Mouse (Mus musculus) CD4-positive, CD25-positive, alpha-beta regulatory T cell, adult 4 months (primary cell): ENCODE measurements at regions not wholly inside any gene's neighbourhood (a gene's known extent, or its start where the extent isn't known, plus 50 kb on each side); places are given as distances from the start of the nearest gene placed in this dataset.

Experiments used
- ATAC-seq: one replicate; pipeline ENCODE4 v1.8.0; 2017

- ATAC-seq: no peak
These were observed 165.3 kb upstream of the Smim15 start for GRCm38 (mm10) chr13:107878980-107879379.

DNA sequence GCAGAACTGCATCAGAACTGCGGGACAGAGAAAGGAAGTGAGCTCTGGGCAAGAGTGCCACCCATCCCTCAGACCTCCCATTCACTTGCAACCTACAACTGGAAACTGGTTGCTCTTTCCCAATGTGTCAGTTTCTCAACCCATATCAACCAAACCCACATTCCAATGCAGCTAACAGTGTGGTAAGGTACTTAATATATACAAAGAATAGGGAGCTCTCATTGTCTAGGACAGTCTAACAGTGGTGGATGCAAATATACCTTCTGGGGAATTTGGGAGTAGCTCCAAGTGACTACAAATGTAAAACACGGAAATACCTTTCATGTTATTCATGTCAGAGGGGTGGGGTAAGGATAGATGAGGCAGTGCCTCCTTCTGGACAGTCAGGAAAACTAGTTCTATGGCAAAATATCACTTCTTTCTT, 171.0 kb upstream of the Smim15 start:
- ATAC-seq: no peak

DNA sequence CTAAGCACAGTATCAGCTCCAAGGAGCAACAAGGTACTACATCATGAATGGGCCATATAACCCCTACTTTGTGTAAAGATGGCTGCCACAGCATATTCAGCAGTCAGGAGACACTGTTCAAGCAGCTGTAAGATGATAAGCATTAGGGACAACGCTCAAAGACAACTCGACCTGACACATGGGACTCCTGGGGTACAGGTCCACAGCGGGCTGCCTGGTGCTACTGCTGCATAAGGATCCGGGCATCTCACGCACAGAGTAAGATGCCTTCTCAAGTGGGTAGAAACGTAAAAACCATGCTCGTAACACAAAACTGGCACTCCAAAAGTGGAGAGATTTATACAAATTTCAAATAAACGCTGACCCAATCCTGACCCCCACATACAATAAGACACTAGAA, 171.7 kb upstream of the Smim15 start:
- no peak for ATAC-seq

GRCm38 (mm10) chr13:107872137-107872536, 172.1 kb upstream of the Smim15 start:
- ATAC-seq: no peak

DNA sequence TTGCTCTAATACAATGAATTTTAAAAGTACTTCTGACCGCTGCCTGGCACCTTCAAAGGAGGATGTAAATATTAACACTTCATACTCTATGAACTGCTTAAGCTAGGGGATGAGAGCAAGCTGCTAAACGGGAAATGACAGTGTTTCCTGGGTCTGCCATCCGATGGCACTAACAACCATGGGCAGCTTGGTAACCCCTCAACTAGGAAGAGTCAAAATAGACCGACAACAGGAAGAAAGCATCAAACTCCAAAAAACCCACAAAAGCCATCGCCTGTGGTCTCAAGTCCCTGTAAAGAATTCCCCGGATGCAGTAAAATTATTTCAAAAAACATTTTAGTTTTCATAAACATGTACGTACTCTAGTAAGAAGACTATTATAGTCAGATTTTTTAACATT, 175.3 kb upstream of the Smim15 start:
- peak; percentile 44 for ATAC-seq

- ATAC-seq: no peak
These were observed 177.4 kb upstream of the Smim15 start for GRCm38 (mm10) chr13:107866825-107867224.

DNA sequence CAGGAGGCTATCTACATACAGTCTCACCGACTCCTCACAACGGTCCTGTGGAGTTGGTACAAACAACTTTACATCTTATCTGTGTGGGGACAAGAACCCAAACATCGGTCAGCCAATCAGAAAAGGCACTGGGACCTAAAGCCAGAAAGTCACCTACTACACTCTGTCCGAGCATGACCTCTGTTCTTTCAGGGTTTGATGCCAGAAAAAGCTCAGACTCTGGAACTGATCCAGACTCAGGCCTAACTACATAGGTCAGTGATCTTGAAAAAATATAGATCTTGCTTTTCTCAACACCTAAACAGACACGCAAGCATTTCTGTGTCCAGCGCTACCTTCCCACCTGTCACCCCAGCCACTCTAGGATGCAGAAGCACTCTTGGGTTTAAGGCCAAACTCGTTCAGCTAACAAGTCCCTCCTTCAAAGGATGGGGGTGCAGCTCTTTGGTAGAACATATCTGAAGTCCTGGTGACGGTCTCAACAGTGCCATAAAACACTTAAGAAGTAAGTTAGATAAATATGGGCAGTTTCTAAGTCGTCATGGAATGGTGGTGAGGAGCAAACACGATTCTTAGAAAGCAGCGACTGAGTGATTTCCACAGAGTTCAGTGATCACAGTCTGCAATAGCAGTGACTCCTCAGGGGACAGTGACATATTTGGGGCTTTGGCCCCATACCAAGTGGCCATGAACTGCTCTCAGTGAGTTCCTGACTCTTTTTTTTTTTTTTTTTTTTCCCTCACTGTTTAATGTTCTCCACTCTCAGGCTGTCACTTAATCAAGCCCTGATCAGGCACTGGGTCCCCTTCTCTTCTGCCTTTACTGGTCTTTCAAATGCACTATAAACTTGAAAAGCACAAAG, 181.2 kb upstream of the Smim15 start:
- ATAC-seq: no peak

DNA sequence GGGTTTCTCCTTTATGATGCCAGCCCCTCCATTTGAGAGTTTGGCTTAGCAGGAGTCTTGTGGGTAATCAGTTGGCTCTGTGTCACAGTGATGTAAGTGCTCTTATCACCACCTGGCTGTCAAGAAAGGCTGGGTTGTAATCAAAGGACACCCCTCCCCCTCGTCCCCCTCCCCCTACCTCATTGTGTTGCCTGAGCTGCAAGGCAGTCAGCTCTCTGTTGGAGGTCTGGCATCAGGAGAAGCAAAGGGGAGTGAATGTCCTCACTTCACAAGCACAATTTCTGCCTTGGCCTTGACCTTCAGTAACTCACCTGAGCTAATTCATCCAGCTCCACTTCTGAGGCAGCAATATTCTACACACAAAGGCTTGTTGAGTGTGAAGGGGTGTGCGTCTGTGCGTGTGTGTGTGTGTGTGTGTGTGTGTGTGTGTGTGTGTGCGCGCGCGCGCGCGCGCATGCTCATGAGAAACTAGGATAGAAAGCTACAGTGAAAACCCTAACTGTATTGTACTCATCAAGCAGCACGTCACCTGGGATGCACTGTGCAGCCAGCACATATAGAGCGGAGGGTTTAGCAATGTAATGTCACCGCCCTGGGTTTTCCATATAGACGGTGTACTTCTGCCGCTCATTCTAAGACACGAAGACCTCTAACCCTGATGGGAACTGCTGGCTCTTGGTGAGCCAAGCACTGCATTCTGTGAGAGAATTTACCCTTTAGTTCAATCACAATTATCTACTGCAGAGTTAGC, 182.7 kb upstream of the Smim15 start:
- ATAC-seq: no peak

GRCm38 (mm10) chr13:107857043-107857755, 187.0 kb upstream of the Smim15 start:
- ATAC-seq: peak; percentile 84

GRCm38 (mm10) chr13:107850907-107851560, 193.2 kb upstream of the Smim15 start:
- ATAC-seq: no peak

DNA sequence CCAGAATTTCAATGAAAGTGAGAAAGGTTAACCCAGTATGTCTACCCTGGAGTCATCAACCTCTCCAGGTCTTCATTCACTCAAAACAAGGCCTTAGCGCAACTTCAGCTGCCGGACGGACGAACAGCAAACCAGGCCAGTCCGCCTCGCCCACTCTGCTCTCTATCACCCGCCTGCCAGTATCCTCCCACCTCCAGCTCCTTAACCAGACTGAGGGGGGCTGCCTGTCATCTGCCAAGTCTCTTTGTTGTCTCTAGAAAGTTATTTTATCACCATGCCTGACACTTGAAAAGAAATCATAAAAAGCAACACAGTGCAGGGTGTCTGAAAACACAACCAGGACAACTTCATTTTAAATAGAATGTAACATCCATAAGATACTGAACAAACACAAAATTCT, 195.4 kb upstream of the Smim15 start:
- no peak for ATAC-seq

DNA sequence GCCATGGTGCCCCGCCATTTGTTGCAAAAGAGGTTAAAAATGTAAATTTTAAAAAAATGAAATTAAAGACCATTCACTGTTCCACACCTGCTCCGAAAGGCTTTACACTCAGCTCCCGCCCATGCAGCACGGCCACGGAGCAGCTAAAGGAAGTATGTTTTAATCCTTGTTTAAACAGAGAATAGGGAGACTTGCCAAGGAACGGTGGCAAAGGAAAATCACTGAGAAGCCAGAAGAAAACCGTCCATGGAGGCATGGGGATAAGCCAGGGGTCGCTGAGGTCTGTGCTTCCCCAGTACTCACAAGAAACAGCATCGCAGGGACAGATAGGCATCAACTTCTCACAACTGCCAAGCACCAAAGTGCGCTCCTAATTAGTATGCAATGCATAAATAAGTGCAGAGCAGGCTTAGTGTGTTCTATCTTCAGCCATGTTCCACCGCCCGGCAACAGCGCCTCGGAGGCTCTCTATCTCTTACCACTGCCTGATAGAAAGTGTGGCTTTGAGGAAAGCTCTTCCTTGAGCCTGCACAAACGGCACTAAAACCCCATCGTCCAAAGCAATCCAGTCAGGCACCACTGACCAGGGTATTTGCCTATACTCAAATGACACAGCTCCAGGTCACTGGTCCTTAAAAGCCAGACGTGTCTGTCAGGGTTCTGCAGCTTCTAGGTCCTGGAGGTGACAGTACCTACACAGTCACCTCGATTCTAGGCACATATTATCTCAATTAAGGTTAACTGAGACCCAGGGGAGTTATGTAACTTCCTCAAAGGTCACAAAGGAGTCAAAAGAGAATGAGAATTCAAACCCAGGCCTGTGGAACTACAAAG, 196.8 kb upstream of the Smim15 start:
- no peak for ATAC-seq

DNA sequence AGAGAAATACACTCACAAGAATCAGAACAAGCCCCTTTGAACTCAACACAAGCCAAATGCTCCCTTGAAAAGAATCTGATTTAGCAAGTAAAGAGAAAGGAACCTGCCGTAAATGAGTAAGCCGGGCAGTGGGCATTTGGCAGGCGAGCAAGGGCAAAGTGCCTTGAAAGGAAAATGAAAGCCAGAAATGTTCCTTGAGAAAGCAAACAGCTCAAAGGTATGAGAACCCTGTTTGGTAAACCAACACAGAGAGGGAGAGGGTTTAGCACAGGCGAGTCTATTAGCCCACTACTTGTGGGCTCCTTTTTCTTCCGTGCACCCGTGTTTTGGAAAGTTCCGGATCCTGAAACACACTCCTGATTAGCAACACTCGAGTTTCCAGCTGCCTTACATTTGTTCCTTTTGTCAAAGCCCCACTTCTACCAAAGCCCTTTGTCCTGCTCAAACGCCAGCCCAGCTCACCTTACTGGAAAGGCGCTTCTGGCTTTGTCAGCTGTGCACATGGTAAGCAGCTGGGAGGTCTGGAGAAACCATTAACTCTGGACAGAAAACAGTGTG, 197.5 kb upstream of the Smim15 start:
- ATAC-seq: no peak

GRCm38 (mm10) chr13:107845838-107846237, 198.4 kb upstream of the Smim15 start:
- no peak for ATAC-seq

- ATAC-seq: no peak
These were observed 200.2 kb upstream of the Smim15 start for GRCm38 (mm10) chr13:107844085-107844484.

DNA sequence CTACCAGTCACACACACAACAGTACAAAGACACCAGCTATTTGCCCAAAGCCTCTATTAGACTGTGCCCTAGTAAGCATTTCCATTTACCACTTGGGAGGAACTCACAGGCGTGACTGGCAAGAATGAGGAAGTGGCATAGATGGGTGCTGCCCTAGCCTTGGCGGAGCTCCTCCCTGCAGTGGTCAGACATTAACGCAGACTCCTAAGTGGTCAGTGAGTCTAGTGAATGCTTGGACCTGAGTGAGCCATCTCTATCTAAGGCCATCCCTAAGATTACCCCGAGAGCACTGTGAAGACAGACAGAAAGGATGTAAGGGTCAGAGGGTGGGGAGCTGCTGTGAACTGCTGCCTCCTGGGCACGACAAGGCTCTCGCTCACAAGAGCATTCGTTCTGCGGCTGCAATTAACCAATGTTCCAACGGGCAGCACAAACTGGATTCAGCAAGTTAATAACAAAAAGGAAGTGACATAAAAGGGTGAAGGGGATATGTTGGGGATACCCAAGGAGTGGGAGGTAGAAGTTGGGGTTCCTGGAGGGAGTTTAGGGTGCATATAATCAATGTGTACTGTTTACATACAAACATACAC, 206.0 kb upstream of the Smim15 start:
- peak; percentile 37 for ATAC-seq

DNA sequence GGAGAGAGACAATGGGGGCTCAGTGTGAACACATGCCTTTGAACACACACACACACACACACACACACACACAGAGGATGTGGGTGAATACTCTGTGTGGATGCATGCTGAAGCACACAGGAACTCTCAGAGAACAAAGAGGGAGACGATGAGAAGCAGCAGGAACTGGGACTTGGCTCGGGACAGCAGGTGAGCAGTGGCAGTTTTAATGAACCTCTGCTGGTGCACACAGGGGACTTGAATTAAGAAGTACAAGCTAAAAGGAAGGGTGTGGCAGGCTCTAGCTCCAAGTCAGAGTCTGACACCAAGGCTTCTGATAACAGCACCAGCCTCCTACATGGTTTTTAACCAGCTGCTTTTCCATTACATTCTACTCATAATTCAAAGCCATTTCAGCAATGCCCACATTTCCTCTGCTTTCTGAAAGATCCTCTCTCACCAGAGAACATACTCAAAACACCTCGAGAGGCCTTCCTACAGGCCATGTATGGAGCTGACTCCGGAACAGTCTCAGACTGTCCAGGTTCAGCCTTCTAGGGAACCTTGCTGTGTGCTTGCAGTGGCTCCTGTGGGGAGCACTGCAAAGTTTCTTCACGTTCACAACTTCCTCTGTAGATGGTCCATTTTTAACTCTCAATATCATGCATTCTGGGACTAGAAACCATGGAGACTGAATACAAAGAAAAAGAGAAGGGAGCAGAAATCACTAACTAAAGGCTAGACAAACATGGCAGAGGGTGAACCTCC, 206.9 kb upstream of the Smim15 start:
- ATAC-seq: peak; percentile 82

DNA sequence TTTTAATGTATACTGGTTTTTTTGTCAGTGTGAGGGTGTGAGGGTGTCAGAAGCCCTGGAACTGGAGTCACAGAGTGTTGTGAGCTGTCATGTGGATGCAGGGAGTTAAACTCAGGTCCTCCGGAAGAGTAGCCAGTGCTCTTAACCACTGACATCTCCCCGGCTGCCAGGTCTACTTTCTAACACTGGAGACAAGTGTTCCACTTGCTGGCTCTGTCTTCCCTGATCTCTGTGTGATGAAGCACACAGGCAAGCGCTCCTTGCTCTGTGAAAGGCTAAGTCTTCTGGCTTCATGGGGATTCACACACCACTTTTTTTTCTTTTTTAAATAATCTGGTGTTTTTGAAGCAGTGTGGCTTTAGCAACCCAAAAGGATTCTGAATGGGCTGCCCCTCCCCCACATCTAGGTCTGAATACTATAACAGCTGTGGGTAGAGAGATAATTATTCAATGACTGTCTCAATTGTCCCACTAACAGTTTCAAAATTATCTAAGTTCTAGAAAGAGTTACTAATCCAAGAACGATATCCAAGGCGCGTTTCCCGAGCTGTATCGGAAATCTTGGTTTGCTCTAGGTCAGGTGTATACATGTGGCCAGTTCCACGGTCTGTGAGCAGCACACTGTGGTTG, 208.4 kb upstream of the Smim15 start:
- ATAC-seq: no peak

DNA sequence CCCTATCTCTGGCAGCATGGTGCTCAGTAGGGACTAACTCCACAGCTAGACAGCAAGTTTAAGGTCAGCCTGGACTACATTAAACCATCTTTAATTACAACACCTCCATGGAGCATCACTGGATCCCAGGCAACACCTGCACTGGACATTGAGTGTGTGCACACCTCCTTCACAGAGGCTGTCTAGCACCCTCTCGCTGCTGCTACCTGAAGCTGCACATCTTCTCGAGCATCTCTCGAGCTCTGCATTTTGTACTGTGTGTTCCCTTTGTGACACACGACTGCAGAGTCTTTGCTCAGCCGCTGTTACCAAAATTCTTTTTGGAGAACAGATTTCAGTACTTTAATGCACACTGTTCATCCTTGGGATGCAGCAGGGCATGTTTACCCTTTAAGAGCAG, 212.2 kb upstream of the Smim15 start:
- no peak for ATAC-seq

DNA sequence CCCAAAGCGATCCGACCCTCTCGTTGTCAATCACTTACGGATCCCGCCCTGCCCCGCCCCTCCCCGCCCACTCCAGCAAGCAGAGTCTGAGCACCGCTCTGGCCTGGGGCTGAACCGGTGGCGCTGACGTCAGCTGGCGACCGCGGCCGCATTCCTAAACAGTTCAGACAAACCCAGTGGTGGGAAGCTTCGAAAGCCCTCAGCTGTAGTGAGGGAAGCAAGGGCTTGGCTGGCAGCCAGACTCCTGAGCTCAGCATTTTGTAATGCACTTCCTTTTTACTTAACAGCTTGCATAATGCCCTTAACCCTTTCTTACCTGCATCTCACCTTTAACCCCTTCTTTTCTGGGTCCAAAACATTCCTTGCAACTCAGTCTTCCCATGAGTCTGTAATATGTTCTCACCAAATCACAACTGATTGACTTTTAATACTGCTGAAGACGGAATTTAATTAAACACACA, 213.0 kb upstream of the Smim15 start:
- peak; percentile 99 for ATAC-seq
